Mouse (Mus musculus) ES-E14 (cell line): Measurements from ENCODE around the gene Tbkbp1. TPM values are rescaled to one million over a fixed set of nuclear protein-coding genes. Genes with fewer than 3 reads are reported as not detected.

ENCODE experiments used
- DNase-seq: peaks from one replicate; pipeline ENCODE4 v3.0.0-alpha.2; 2013; ENCODE audit warnings: low read depth, low spot score
- H3K27ac ChIP-seq: 2 replicates; pipeline ENCODE4 v1.5.1; 2012; ENCODE audit warnings: low read depth, mild to moderate bottlenecking, low read length, moderate library complexity, mixed read lengths; ENCODE audit not compliant: poor library complexity, insufficient read depth, severe bottlenecking
- H3K36me3 ChIP-seq: 2 replicates; pipeline ENCODE4 v1.6.1; 2012; ENCODE audit warnings: mild to moderate bottlenecking, low read length, moderate library complexity, mixed read lengths; ENCODE audit not compliant: control insufficient read depth, poor library complexity, insufficient read depth, severe bottlenecking
- H3K4me1 ChIP-seq, 2 experiments: fragments of 150-350 bp in 1 of 2; sonication (generic) in 1 of 2; 2 replicates each; pipeline ENCODE4 v1.6.1; 2012; ENCODE audit warnings: low read length in 2 of 2, mild to moderate bottlenecking in 1 of 2, mixed read lengths in 1 of 2; ENCODE audit not compliant: control insufficient read depth in 2 of 2, insufficient read depth in 2 of 2, poor library complexity in 1 of 2
- H3K4me3 ChIP-seq, 2 experiments: fragments of 150-350 bp in 1 of 2; sonication (generic) in 1 of 2; 2 replicates each; pipeline ENCODE4 v1.5.1; 2012; ENCODE audit warnings: low read length in 2 of 2, low read depth in 1 of 2, mild to moderate bottlenecking in 1 of 2, mixed read lengths in 1 of 2; ENCODE audit not compliant: insufficient read depth in 1 of 2, poor library complexity in 1 of 2, severe bottlenecking in 1 of 2
- H3K9ac ChIP-seq: 2 replicates; pipeline ENCODE4 v1.6.1; 2012; ENCODE audit warnings: low read depth, mild to moderate bottlenecking, low read length, mixed read lengths; ENCODE audit not compliant: poor library complexity, insufficient read depth, severe bottlenecking
- H3K9me3 ChIP-seq: fragments of 150-350 bp; sonication (generic); 2 replicates; pipeline ENCODE4 v1.6.1; 2012; ENCODE audit warnings: low read depth, mild to moderate bottlenecking, low read length; ENCODE audit not compliant: control insufficient read depth, insufficient read depth
- CHD2 ChIP-seq: IDR thresholded peaks from 2 replicates; pipeline ENCODE4 v1.6.1; 2014; ENCODE audit warnings: mild to moderate bottlenecking, low read depth, low read length, inconsistent platforms
- HCFC1 ChIP-seq: IDR thresholded peaks from 2 replicates; pipeline ENCODE4 v1.6.1; 2012; ENCODE audit warnings: low read length, inconsistent platforms, borderline replicate concordance; ENCODE audit not compliant: insufficient read depth
- MAFK ChIP-seq: IDR thresholded peaks from 2 replicates; pipeline ENCODE4 v1.6.1; 2014; ENCODE audit warnings: mild to moderate bottlenecking, low read depth, low read length, inconsistent platforms; ENCODE audit not compliant: insufficient read depth
- ZC3H11A ChIP-seq: IDR thresholded peaks from 2 replicates; pipeline ENCODE4 v1.6.1; 2012; ENCODE audit warnings: low read depth, mild to moderate bottlenecking, inconsistent platforms, low read length, borderline replicate concordance
- ZNF384 ChIP-seq: IDR thresholded peaks from 2 replicates; pipeline ENCODE4 v1.6.1; 2012; ENCODE audit warnings: low read depth, low read length, inconsistent platforms
- in situ Hi-C, 2 experiments: fragments of 600-800 bp; cut with MboI; formaldehyde crosslinking; loops; one replicate each; pipeline ENCODE4 v1.15.1; 2025; ENCODE audit warnings: low sequenced_read_pairs in 2 of 2, inconsistent platforms in 1 of 2; ENCODE audit not compliant: unreplicated experiment in 2 of 2
- total RNA-seq: library from RNA; depleted of rRNA; stranded (reverse); fragments of 300-350 nt; gene quantifications from 2 replicates; pipeline ENCODE4 v1.2.3, GENCODE M21; 2012; rRNA removed

Tbkbp1 gene
- total RNA-seq: 3.5 and 4.5 TPM in 2 replicates

DNA sequence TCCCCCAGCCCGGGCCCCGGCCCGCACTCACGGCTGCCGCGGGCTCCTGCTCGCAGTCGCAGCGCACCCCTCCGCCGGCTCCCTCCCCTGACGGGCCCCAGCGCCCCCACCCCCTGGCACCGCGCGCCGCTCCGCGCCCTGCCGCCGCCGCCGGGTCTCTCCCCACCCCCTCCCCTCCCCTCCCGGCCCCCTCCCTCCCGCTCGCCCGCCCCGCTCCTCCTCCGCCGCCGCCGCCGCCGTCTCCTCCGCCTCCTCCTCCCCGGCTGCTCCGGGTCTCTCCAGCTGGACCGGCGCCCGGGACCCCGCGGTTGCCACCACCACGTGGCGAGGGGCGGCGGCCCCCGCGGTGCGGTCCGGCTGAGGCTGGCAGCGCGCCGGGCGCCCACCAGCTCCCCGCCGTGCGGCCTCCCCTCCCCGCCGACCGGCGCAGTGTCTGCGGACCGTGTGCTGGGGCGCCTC lies at the start of gene Tbkbp1:
TSS of gene Tbkbp1 (minus strand) at position 153 of the 459 bp plus-strand sequence.
- H3K36me3 ChIP-seq: no peaks in the 10 kb centered on the region; the same call in 1 of the 2 replicates
- H3K9me3 ChIP-seq: no peaks in the 10 kb centered on the region
- peaks cover 4 to 24% of the 10 kb centered on the region in 2 experiments; a peak in 3 of 4 replicates for H3K4me1 ChIP-seq
- TF ChIP-seq CHD2: no peak
- no peak for TF ChIP-seq HCFC1
- TF ChIP-seq MAFK: no peak
- no peak for TF ChIP-seq ZC3H11A
- no peak for TF ChIP-seq ZNF384
- in situ Hi-C loops: loop anchor here (25.0 kb wide), 3 partner anchors 1086 to 1864 kb away; partner anchors contain the start of gene Top2a (in 1 of the 2)
- no peak for DNase-seq
- peak within 1 kb of the TSS; percentile 68 for H3K27ac ChIP-seq
- H3K9ac ChIP-seq: peak within 1 kb of the TSS; percentile 86
- H3K4me3 ChIP-seq: peak within 1 kb of the TSS; percentile 90 to 92

DNA sequence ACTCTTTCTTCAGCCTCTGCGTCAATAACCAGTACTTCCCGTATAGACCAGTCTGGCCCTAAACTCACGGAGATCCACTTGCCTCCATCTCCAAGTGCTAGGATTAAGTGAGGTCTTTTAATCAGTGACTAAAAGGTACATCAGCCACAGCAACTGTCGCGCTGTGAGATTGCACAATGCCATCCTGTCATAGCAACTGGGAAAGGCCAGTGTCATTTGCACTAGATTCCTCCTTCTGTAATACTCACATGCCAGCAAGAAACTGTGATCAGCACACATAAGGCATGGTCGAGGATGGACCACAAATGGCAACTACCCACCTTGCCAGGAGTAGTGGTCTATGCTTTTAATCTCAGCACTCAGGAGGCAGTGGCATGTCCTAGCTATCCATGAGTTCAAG lies 48.2 kb upstream of the Tbkbp1 start:
- H3K9me3 ChIP-seq: no peaks in the 10 kb centered on the region
- no peaks in the 10 kb centered on the region for H3K36me3 ChIP-seq
- no peak overlapping the region for H3K4me3 ChIP-seq
- DNase-seq: no peak
- H3K9ac ChIP-seq: no peak overlapping the region
- TF ChIP-seq HCFC1: no peak
- no peak for TF ChIP-seq ZNF384
- no peak for TF ChIP-seq ZC3H11A
- no peak for TF ChIP-seq CHD2
- no peak for TF ChIP-seq MAFK
- in situ Hi-C loops: no loop called here
- H3K4me1 ChIP-seq: peaks cover 0 to 3% of the 10 kb centered on the region in 2 experiments; a peak in 1 of 4 replicates
- H3K27ac ChIP-seq: no peak overlapping the region

DNA sequence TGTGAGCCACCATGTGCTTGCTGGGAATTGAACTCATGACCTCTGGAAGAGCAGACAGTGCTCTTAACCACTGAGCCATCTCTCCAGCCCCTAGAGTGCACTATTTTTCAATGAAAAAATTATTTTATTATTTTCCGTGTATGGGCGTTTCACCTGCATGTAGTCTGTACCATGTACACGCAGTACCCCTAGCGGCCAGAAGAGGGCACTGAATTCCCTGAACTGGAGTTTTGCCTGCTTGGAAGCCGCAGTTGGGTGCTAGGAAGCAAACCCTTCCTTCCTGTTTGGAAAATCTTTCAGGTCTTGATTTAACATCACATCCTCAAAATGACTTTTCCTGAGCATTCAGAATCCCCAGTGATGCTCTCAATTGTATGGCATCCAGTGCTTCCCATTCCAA lies 47.3 kb upstream of the Tbkbp1 start:
- Histone ChIP-seq H3K4me3 (no peak overlapping the region), H3K36me3 (no peaks in the 10 kb centered on the region), H3K9me3 (no peaks in the 10 kb centered on the region), H3K4me1 (peaks cover 0 to 3% of the 10 kb centered on the region in 2 experiments; a peak in 1 of 4 replicates), H3K27ac (no peak overlapping the region), H3K9ac (no peak overlapping the region)
- in situ Hi-C loops: no loop called here
- DNase-seq: no peak
- TF ChIP-seq MAFK: no peak
- TF ChIP-seq HCFC1: 0 out of 2 replicates have a peak, but pooled peaks have one; percentile 12

DNA sequence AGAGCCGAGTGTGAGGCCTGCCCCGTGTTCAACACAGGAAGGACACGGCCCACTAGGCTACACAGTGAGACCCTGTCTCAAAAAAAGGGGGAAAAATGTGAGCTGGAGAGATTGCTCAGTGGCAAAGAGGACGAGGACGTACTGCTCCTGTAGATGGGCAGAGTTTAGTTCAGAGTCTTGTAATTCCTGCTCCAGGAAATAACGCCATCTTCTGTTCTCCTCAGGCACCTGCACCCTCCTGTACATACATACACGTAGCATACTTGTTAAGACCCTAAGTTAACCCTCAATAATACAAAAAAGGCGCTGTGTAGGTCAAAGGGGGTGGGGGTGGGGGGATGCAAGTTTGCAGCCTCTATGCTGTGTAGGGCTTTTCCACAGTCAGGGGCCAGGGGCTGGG lies 45.7 kb upstream of the Tbkbp1 start:
- no peak for TF ChIP-seq MAFK
- no peak for TF ChIP-seq HCFC1
- TF ChIP-seq ZC3H11A: no peak
- no peak for TF ChIP-seq CHD2
- no peak for TF ChIP-seq ZNF384
- Histone ChIP-seq H3K4me1 (peaks cover 2 to 5% of the 10 kb centered on the region in 2 experiments; a peak in 2 of 4 replicates), H3K9me3 (no peaks in the 10 kb centered on the region), H3K4me3 (peak overlapping the region in 1 of 2 experiments; percentile 8; a peak in 2 of 4 replicates), H3K27ac (peak overlapping the region; percentile 5; the same call in 1 of the 2 replicates), H3K36me3 (no peaks in the 10 kb centered on the region), H3K9ac (peak overlapping the region; percentile 17; the same call in 1 of the 2 replicates)
- in situ Hi-C loops: no loop called here
- DNase-seq: no peak

DNA sequence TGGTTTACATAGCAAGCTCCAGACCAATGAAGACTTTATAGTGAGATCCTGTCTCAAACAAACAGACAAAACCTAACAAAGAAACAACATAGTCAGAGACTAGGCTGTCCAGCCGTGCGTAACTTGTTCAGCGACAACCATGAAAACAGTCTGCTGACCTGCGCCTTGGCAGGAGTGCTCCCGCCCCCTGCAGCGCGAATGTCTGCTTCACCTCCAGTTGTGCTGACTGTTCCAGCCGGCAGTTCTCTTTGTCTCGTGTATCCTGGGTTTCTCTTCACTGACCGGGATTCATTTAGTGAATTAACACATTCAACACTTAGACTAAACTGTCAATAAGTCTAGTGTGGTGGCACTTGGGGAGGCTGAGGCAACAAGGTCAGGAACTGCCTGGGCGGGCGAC lies 45.2 kb upstream of the Tbkbp1 start:
- H3K4me1 ChIP-seq: peaks cover 2 to 7% of the 10 kb centered on the region in 2 experiments; a peak in 2 of 4 replicates
- no peak for DNase-seq
- no peaks in the 10 kb centered on the region for H3K9me3 ChIP-seq
- peak overlapping the region in 1 of 2 experiments; percentile 8; a peak in 2 of 4 replicates for H3K4me3 ChIP-seq
- TF ChIP-seq ZC3H11A: no peak
- TF ChIP-seq MAFK: no peak
- TF ChIP-seq CHD2: no peak
- no peak for TF ChIP-seq HCFC1
- TF ChIP-seq ZNF384: no peak
- no peak overlapping the region; the same call in 1 of the 2 replicates for H3K27ac ChIP-seq
- in situ Hi-C loops: no loop called here
- peak overlapping the region; percentile 17; the same call in 1 of the 2 replicates for H3K9ac ChIP-seq
- no peaks in the 10 kb centered on the region for H3K36me3 ChIP-seq
